Mouse (Mus musculus) T-helper 2 cell (primary cell): Measurements from ENCODE around the gene Trmt1.

Experiments
- in situ Hi-C: fragments of 300-600 bp; cut with MboI, MseI; formaldehyde crosslinking; loops from one replicate; pipeline ENCODE4 v1.15.1; 2025; ENCODE audit warnings: high pct_unique_total_duplicates

Gene Trmt1

GRCm38 (mm10) chr8:84689091-84689915, 3.2 kb downstream of the Trmt1 start:
- in situ Hi-C loops, result no loop called here

- in situ Hi-C loops, result no loop called here
Observed at GRCm38 (mm10) chr8:84693332-84693731, 7.2 kb downstream of the Trmt1 start.

GRCm38 (mm10) chr8:84695140-84695539, 9.0 kb downstream of the Trmt1 start:
- in situ Hi-C loops, result no loop called here

- in situ Hi-C loops, result no loop called here
Observed at GRCm38 (mm10) chr8:84697166-84698130, 11.3 kb downstream of the Trmt1 start.

- in situ Hi-C loops, result no loop called here
Observed at GRCm38 (mm10) chr8:84698288-84698687, 12.2 kb downstream of the Trmt1 start.

- in situ Hi-C loops, result no loop called here
Observed at GRCm38 (mm10) chr8:84698929-84699401, 12.9 kb downstream of the Trmt1 start.

- in situ Hi-C loops, result no loop called here
Observed at GRCm38 (mm10) chr8:84699861-84700322, 13.8 kb downstream of the Trmt1 start.

- in situ Hi-C loops, result no loop called here
Observed at GRCm38 (mm10) chr8:84700526-84700925, 14.4 kb downstream of the Trmt1 start.

GRCm38 (mm10) chr8:84700941-84701911, 15.1 kb downstream of the Trmt1 start, which contains the start of gene Lyl1:
Gene Lyl1, plus strand, starts transcription at chr8:84701457.
- in situ Hi-C loops, result no loop called here

- in situ Hi-C loops, result no loop called here
Observed at GRCm38 (mm10) chr8:84702561-84702960, 16.5 kb downstream of the Trmt1 start.

GRCm38 (mm10) chr8:84702963-84703465, 16.9 kb downstream of the Trmt1 start:
- in situ Hi-C loops, result no loop called here

GRCm38 (mm10) chr8:84703466-84704249, 17.6 kb downstream of the Trmt1 start:
- in situ Hi-C loops, result no loop called here

- in situ Hi-C loops, result no loop called here
Observed at GRCm38 (mm10) chr8:84704356-84704755, 18.2 kb downstream of the Trmt1 start.

GRCm38 (mm10) chr8:84704867-84705831, 19.0 kb downstream of the Trmt1 start:
- in situ Hi-C loops, result loop anchor here (5.0 kb wide), 1 partner anchor 107 kb away; no protein-coding TSS in a partner anchor

- in situ Hi-C loops, result loop anchor here (5.0 kb wide), 1 partner anchor 106 kb away; no protein-coding TSS in a partner anchor
Observed at GRCm38 (mm10) chr8:84705960-84706359, 19.9 kb downstream of the Trmt1 start.

GRCm38 (mm10) chr8:84706610-84707266, 20.6 kb downstream of the Trmt1 start:
- in situ Hi-C loops, result loop anchor here (5.0 kb wide), 1 partner anchor 106 kb away; no protein-coding TSS in a partner anchor

- in situ Hi-C loops, result loop anchor here (5.0 kb wide), 1 partner anchor 105 kb away; no protein-coding TSS in a partner anchor
Observed at GRCm38 (mm10) chr8:84707267-84707883, 21.3 kb downstream of the Trmt1 start.
